Mouse (Mus musculus) forebrain, embryonic 14.5 days (tissue): ENCODE results near the gene Rbm47. TPM values are rescaled to one million over a fixed set of nuclear protein-coding genes. Genes with fewer than 3 reads are reported as not detected.
"Not testable (repeated sequence)": the region's sequence is repeated elsewhere in the genome, so short reads cannot be mapped to it uniquely, and the experiment has no call there.

Experiments used
- ATAC-seq: fragments of 200-750 bp; cut with Nextera tagmentation; 2 replicates; pipeline ENCODE4 v1.8.0; 2017; ENCODE audit warnings: mild to moderate bottlenecking, moderate library complexity
- DNase-seq: peaks from one replicate; pipeline ENCODE4 v3.0.0-alpha.2; 2015; ENCODE audit warnings: low spot score
- H3K27ac ChIP-seq: fragments of 300-500 bp; sonication (generic); 2 replicates; pipeline ENCODE4 v1.5.1; 2014; ENCODE audit warnings: low read depth, mild to moderate bottlenecking, control low read depth, low read length, moderate library complexity
- H3K27me3 ChIP-seq: fragments of 300-500 bp; sonication (generic); replicated peaks from 2 replicates; pipeline ENCODE4 v1.6.1; 2014; ENCODE audit warnings: low read length, control low read depth, mixed read lengths; ENCODE audit not compliant: control insufficient read depth, insufficient read depth
- H3K36me3 ChIP-seq: fragments of 300-500 bp; sonication (generic); 2 replicates; pipeline ENCODE4 v1.6.1; 2014; ENCODE audit warnings: low read length, control low read depth; ENCODE audit not compliant: control insufficient read depth, insufficient read depth
- H3K4me1 ChIP-seq: fragments of 300-500 bp; sonication (generic); 2 replicates; pipeline ENCODE4 v1.6.1; 2014; ENCODE audit warnings: antibody characterized with exemption, low read length, control low read depth; ENCODE audit not compliant: control insufficient read depth, insufficient read depth
- H3K4me2 ChIP-seq: fragments of 300-500 bp; sonication (generic); 2 replicates; pipeline ENCODE4 v1.6.1; 2014; ENCODE audit warnings: mild to moderate bottlenecking, control low read depth, low read length
- H3K4me3 ChIP-seq: fragments of 300-500 bp; sonication (generic); 2 replicates; pipeline ENCODE4 v1.5.1; 2014; ENCODE audit warnings: low read depth, low read length, control low read depth
- H3K9ac ChIP-seq: fragments of 300-500 bp; sonication (generic); 2 replicates; pipeline ENCODE4 v1.6.1; 2014; ENCODE audit warnings: mild to moderate bottlenecking, low read length, control low read depth, moderate library complexity
- H3K9me3 ChIP-seq: fragments of 300-500 bp; sonication (generic); replicated peaks from 2 replicates; pipeline ENCODE4 v1.6.1; 2016; ENCODE audit warnings: low read length, control low read depth, mixed read lengths; ENCODE audit not compliant: control insufficient read depth
- WGBS: fragments of 180-500 bp; shearing (Covaris S2); extraction: QIAGEN DNeasy Blood & Tissue Kit; methylation state at CpG from one replicate; pipeline ENCODE4 v1.1.7; 2014; 5-methylcytosine and 5-hydroxymethylcytosine counted together
- polyA plus RNA-seq: library from polyadenylated mRNA; unstranded; fragments of >200 nt; fragmentation: Nextera tagmentation; extraction: Ambion mirVana; gene quantifications from 2 replicates; pipeline ENCODE4 v1.2.1, GENCODE M21; 2014

Gene Rbm47
- polyA plus RNA-seq, 1 experiment from 2014 or later = 2.2 TPM

DNA sequence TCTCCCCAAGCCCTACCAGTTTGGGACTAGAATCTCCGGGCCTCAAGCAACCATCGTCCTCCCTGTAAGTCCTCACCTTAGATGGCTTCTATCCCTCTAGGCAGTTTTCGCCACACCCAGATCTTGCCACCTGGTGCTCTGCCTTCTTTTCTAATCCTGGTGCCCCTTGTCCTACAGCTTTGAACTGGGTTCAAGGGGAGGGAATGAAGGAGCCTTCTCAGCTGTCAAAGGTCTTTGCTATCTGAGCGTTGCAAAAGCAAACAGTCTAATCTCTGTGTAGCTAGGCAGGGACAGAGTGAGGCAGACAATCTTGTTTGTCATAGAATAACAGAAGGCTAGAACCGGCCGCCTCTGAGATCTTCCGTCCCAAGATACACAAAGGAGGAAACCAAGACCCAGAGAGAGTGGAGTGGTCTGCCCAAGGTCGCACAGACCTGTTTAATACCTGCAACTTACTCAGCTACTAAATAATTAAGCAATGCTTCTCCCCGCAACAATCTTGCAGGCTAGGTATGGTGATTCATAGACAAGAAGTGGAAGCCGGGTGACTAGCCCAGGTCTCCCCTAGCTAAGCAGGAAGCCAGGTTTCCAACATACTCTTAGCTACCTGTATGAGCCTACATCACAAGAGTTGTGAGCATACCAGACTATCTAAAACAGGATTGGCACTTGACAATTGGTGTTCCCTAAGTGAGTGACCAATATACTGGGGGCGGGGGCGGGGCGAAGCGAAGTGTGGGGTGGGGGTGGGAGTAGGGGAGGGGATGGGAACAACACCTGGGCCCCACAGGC, 168.6 kb downstream of the Rbm47 start, which contains the start of gene 9130230L23Rik:
Gene 9130230L23Rik (minus strand): TSS at position 152 of the 792 bp plus-strand sequence.
- ATAC-seq (no peak), DNase-seq (no peak)
- WGBS = 83% methylated on average over 14 of the region's 14 CpGs
- Histone ChIP-seq H3K9ac (no peak within 1 kb of the TSS), H3K27me3 (no peaks in the 10 kb centered on the region), H3K9me3 (no peaks in the 10 kb centered on the region), H3K4me3 (no peak within 1 kb of the TSS), H3K36me3 (no peaks in the 10 kb centered on the region), H3K27ac (no peak within 1 kb of the TSS), H3K4me1 (no peaks in the 10 kb centered on the region), H3K4me2 (no peak within 1 kb of the TSS)

- 85% methylated on average over 5 of the region's 5 CpGs for WGBS
- DNase-seq (no peak), ATAC-seq (no peak)
- Histone ChIP-seq H3K9ac (no peak overlapping the region), H3K27me3 (no peaks in the 10 kb centered on the region), H3K27ac (no peak overlapping the region), H3K4me1 (no peaks in the 10 kb centered on the region), H3K9me3 (no peaks in the 10 kb centered on the region), H3K36me3 (no peaks in the 10 kb centered on the region), H3K4me3 (no peak overlapping the region), H3K4me2 (no peak overlapping the region)
These were observed 171.7 kb downstream of the Rbm47 start for GRCm38 (mm10) chr5:66001232-66001631.

- H3K4me3 ChIP-seq = no peak overlapping the region
- no peaks in the 10 kb centered on the region for H3K36me3 ChIP-seq
- no peak overlapping the region for H3K4me2 ChIP-seq
- H3K9me3 ChIP-seq = no peaks in the 10 kb centered on the region
- ATAC-seq (no peak), DNase-seq (no peak)
- no peaks in the 10 kb centered on the region for H3K4me1 ChIP-seq
- H3K27ac ChIP-seq = no peak overlapping the region
- H3K27me3 ChIP-seq = no peaks in the 10 kb centered on the region
- H3K9ac ChIP-seq = no peak overlapping the region
- WGBS = 73% methylated on average over 6 of the region's 6 CpGs
These were observed 172.3 kb downstream of the Rbm47 start for GRCm38 (mm10) chr5:66000567-66001125.

DNA sequence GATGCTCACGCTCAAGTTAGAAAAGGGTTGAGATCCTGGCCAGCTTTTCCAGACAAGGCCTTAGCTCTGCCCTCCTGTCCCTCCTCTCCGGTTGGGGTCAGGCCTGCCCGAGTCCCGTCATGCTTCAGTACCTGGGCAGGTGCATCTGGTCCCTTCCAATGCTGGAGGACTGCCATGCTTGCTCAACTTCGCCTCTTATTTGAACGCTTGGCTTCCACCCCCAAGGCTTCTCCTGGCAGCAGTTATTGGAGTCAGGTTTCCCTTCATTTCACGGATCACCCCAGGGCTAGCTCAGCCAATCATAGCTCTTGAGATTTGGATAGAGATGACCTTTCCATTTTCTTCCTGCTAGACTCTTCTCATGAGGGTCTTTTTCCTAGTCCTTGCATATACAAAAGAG, 172.8 kb downstream of the Rbm47 start:
- no peaks in the 10 kb centered on the region for H3K4me1 ChIP-seq
- H3K9me3 ChIP-seq = no peaks in the 10 kb centered on the region
- 87% methylated on average over 7 of the region's 7 CpGs for WGBS
- H3K27me3 ChIP-seq = no peaks in the 10 kb centered on the region
- no peaks in the 10 kb centered on the region for H3K36me3 ChIP-seq
- no peak overlapping the region for H3K4me2 ChIP-seq
- no peak overlapping the region for H3K27ac ChIP-seq
- H3K9ac ChIP-seq = no peak overlapping the region
- DNase-seq (no peak), ATAC-seq (no peak)
- H3K4me3 ChIP-seq = no peak overlapping the region

GRCm38 (mm10) chr5:65999106-65999505, 173.8 kb downstream of the Rbm47 start:
- no peak overlapping the region for H3K27ac ChIP-seq
- no peaks in the 10 kb centered on the region for H3K9me3 ChIP-seq
- no peak overlapping the region for H3K9ac ChIP-seq
- no peak overlapping the region for H3K4me2 ChIP-seq
- ATAC-seq = no peak
- H3K36me3 ChIP-seq = no peaks in the 10 kb centered on the region
- H3K4me3 ChIP-seq = no peak overlapping the region
- DNase-seq = no peak
- no peaks in the 10 kb centered on the region for H3K27me3 ChIP-seq
- 92% methylated on average over 7 of the region's 7 CpGs for WGBS
- H3K4me1 ChIP-seq = no peaks in the 10 kb centered on the region

DNA sequence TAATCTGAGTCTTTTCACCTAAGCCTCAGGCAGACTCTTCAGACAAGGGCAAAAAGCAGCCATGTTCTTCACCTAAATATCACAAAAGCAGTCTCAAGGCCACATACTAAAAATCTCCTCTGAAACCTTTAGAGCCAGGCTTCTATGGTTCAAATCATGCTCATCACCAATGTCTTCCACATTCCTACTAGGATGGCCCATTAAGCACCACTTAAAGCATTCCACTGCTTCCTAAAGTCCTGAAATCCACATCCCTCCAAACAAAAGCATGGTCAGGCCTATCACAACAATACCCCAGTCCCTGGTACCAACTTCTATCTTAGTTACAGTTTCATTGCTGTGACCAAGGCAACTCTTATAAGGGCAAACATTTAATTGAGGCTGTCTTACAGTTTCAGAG, 175.1 kb downstream of the Rbm47 start:
- DNase-seq = no peak
- Histone ChIP-seq H3K36me3 (no peaks in the 10 kb centered on the region), H3K4me1 (no peaks in the 10 kb centered on the region), H3K9me3 (no peaks in the 10 kb centered on the region), H3K9ac (no peak overlapping the region), H3K4me2 (no peak overlapping the region), H3K27me3 (no peaks in the 10 kb centered on the region), H3K4me3 (no peak overlapping the region), H3K27ac (no peak overlapping the region)
- no peak for ATAC-seq

DNA sequence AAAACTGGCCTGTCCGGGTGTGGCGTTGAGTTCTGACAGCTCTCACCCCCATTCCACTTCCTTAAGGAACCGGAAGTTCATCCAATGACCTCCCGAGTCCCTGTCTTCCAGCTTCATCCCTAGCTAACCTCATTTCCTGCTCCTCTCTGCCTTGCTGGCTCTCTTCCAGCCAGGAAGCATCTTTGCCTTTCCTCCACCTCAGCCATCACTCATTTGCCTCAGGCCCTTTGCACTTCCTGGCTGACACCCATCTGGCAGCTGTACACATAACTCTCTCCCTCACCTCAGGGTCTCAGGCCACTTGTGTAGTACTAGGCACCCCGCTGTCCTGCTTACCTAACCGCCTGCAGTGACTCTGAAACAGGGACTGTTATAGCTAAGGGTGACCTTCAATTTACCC, 178.3 kb downstream of the Rbm47 start:
- Histone ChIP-seq H3K4me1 (no peaks in the 10 kb centered on the region), H3K27me3 (no peaks in the 10 kb centered on the region), H3K9ac (no peak overlapping the region), H3K4me2 (no peak overlapping the region), H3K9me3 (no peaks in the 10 kb centered on the region), H3K27ac (no peak overlapping the region), H3K4me3 (no peak overlapping the region), H3K36me3 (no peaks in the 10 kb centered on the region)
- DNase-seq (no peak), ATAC-seq (no peak)
- WGBS = 84% methylated on average over 6 of the region's 6 CpGs

DNA sequence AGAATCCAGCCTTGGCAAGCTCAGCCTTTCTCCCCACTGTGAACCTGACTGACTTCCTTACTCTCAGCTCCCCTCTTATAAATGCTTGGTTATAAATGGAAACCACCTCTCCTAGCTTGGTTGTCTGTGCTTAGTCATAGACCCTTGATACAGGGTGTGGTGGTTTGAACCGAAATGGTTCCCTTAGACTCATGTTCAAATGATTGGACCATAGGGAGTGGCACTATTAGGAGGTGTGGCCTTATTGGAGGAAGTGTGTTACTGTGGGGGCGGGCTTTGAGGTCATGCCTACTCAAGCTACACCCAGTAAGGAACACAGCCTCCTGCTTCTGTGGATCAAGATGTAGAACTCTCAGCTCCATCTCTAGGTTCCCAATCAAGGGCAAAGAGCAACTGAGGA, 181.7 kb downstream of the Rbm47 start:
- DNase-seq (no peak), ATAC-seq (no peak)
- no peaks in the 10 kb centered on the region for H3K27me3 ChIP-seq
- H3K36me3 ChIP-seq = no peaks in the 10 kb centered on the region
- no peaks in the 10 kb centered on the region for H3K4me1 ChIP-seq
- H3K9me3 ChIP-seq = no peaks in the 10 kb centered on the region
- H3K4me2 ChIP-seq = no peak overlapping the region
- no peak overlapping the region for H3K9ac ChIP-seq
- 82% methylated on average over 2 of the region's 2 CpGs for whole genome bisulfite sequencing
- no peak overlapping the region for H3K27ac ChIP-seq
- no peak overlapping the region for H3K4me3 ChIP-seq

DNA sequence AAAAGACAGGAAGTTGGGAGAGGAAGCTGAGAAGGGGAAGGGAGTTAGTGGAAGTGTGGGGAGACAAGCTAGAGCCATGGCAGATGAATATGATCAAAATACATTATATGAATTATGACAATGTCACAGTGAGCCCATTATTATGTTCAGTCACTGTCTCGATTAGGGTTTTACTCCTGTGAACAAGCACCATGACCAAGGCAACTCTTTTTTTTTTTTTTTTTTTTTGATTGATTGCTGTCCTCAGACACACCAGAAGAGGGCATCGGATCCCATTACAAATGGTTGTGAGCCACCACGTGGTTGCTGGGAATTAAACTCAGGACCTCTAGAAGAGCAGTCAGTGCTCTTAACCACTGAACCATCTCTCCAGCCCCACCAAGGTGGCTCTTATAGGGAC, 185.9 kb downstream of the Rbm47 start:
- H3K9ac ChIP-seq, DNase-seq, ATAC-seq, H3K9me3 ChIP-seq, H3K27ac ChIP-seq, H3K4me3 ChIP-seq, H3K4me1 ChIP-seq, H3K27me3 ChIP-seq, H3K4me2 ChIP-seq, H3K36me3 ChIP-seq: not testable (repeated sequence)
- 68% methylated on average over 3 of the region's 3 CpGs for WGBS
